Mouse (Mus musculus): ENCODE measurements around the gene Doc2g.
"Not testable (repeated sequence)": the region's sequence is repeated elsewhere in the genome, so short reads cannot be mapped to it uniquely, and the experiment has no call there.

Doc2g gene

GRCm38 (mm10) chr19:4017921-4018587 lies 14.9 kb downstream of the Doc2g start:
- in situ Hi-C loops (cut with MboI, MseI), result no loop called here

GRCm38 (mm10) chr19:4018743-4019583 lies 15.8 kb downstream of the Doc2g start:
- in situ Hi-C loops (cut with MboI, MseI), result no loop called here

GRCm38 (mm10) chr19:4023185-4023584 lies 20.1 kb downstream of the Doc2g start:
- in situ Hi-C loops (cut with MboI, MseI), result loop anchor here (10.0 kb wide), 1 partner anchor 1842 kb away; no protein-coding TSS in a partner anchor

- in situ Hi-C loops (cut with MboI, MseI), result loop anchor here (10.0 kb wide), 1 partner anchor 1837 kb away; no protein-coding TSS in a partner anchor
Measured at GRCm38 (mm10) chr19:4027576-4027975, 24.5 kb downstream of the Doc2g start.

- in situ Hi-C loops (cut with MboI, MseI), result no loop called here
Measured at GRCm38 (mm10) chr19:4032668-4033067, 29.6 kb downstream of the Doc2g start.

- in situ Hi-C loops (cut with MboI, MseI), result no loop called here
Measured at GRCm38 (mm10) chr19:4033298-4033697, 30.2 kb downstream of the Doc2g start.

- in situ Hi-C loops (cut with MboI, MseI), result no loop called here
Measured at GRCm38 (mm10) chr19:4033742-4034141, 30.6 kb downstream of the Doc2g start.

GRCm38 (mm10) chr19:4036327-4037045 lies 33.4 kb downstream of the Doc2g start:
- in situ Hi-C loops (cut with MboI, MseI), result no loop called here

- in situ Hi-C loops (cut with MboI, MseI), result not testable (repeated sequence)
Measured at GRCm38 (mm10) chr19:4037154-4037787, 34.2 kb downstream of the Doc2g start.

- in situ Hi-C loops (cut with MboI, MseI), result no loop called here
Measured at GRCm38 (mm10) chr19:4037788-4038232, 34.7 kb downstream of the Doc2g start, which contains the start of gene Gstp1. Gstp1 (minus strand) TSS chr19:4037985.

- in situ Hi-C loops (cut with MboI, MseI), result not testable (repeated sequence)
Measured at GRCm38 (mm10) chr19:4040941-4041340, 37.8 kb downstream of the Doc2g start.

- in situ Hi-C loops (cut with MboI, MseI), result not testable (repeated sequence)
Measured at GRCm38 (mm10) chr19:4041500-4041899, 38.4 kb downstream of the Doc2g start.

- in situ Hi-C loops (cut with MboI, MseI), result no loop called here
Measured at GRCm38 (mm10) chr19:4042124-4042523, 39.0 kb downstream of the Doc2g start.

- in situ Hi-C loops (cut with MboI, MseI), result not testable (repeated sequence)
Measured at GRCm38 (mm10) chr19:4044109-4044508, 41.0 kb downstream of the Doc2g start.

- in situ Hi-C loops (cut with MboI, MseI), result no loop called here
Measured at GRCm38 (mm10) chr19:4045966-4046865, 43.1 kb downstream of the Doc2g start, which contains the start of gene Gstp2. Gstp2 (minus strand) TSS chr19:4046023.

- in situ Hi-C loops (cut with MboI, MseI), result no loop called here
Measured at GRCm38 (mm10) chr19:4046866-4047254, 43.7 kb downstream of the Doc2g start.

GRCm38 (mm10) chr19:4047859-4048258 lies 44.7 kb downstream of the Doc2g start:
- in situ Hi-C loops (cut with MboI, MseI), result no loop called here

- in situ Hi-C loops (cut with MboI, MseI), result not testable (repeated sequence)
Measured at GRCm38 (mm10) chr19:4049069-4049468, 46.0 kb downstream of the Doc2g start.

- in situ Hi-C loops (cut with MboI, MseI), result no loop called here
Measured at GRCm38 (mm10) chr19:4051016-4051415, 47.9 kb downstream of the Doc2g start.

Measured in T-helper 2 cell (primary cell).